Mouse (Mus musculus) forebrain, embryonic 16.5 days (tissue): Measurements from ENCODE around the gene Kctd13. TPM values are rescaled to one million over a fixed set of nuclear protein-coding genes. Genes with fewer than 3 reads are reported as not detected.

Experiments used
- ATAC-seq: fragments of 200-750 bp; cut with Nextera tagmentation; 2 replicates; pipeline ENCODE4 v1.8.0; 2017; ENCODE audit warnings: mild to moderate bottlenecking, moderate library complexity
- H3K27ac ChIP-seq: fragments of 300-500 bp; sonication (generic); 2 replicates; pipeline ENCODE4 v1.5.1; 2014; ENCODE audit warnings: low read length, control low read depth
- H3K27me3 ChIP-seq: fragments of 300-500 bp; sonication (generic); replicated peaks from 2 replicates; pipeline ENCODE4 v1.6.1; 2014; ENCODE audit warnings: low read length; ENCODE audit not compliant: control insufficient read depth, insufficient read depth
- H3K36me3 ChIP-seq: fragments of 300-500 bp; sonication (generic); 2 replicates; pipeline ENCODE4 v1.6.1; 2014; ENCODE audit not compliant: control insufficient read depth, insufficient read depth
- H3K4me1 ChIP-seq: fragments of 300-500 bp; sonication (generic); replicated peaks from 2 replicates; pipeline ENCODE4 v1.6.1; 2014; ENCODE audit warnings: low read length; ENCODE audit not compliant: control insufficient read depth, insufficient read depth
- H3K4me2 ChIP-seq: fragments of 300-500 bp; sonication (generic); 2 replicates; pipeline ENCODE4 v1.6.1; 2014; ENCODE audit warnings: mild to moderate bottlenecking, low read length, control low read depth
- H3K4me3 ChIP-seq: fragments of 300-500 bp; sonication (generic); replicated peaks from 2 replicates; pipeline ENCODE4 v1.5.1; 2014; ENCODE audit warnings: mild to moderate bottlenecking, low read length, control low read depth
- H3K9ac ChIP-seq: fragments of 300-500 bp; sonication (generic); replicated peaks from 2 replicates; pipeline ENCODE4 v1.6.1; 2014; ENCODE audit warnings: low read depth, low read length, control low read depth
- H3K9me3 ChIP-seq: fragments of 300-500 bp; sonication (generic); 2 replicates; pipeline ENCODE4 v1.6.1; 2016; ENCODE audit warnings: low read length; ENCODE audit not compliant: control insufficient read depth
- WGBS: fragments of 180-500 bp; shearing (Covaris S2); extraction: QIAGEN DNeasy Blood & Tissue Kit; methylation state at CpG from one replicate; pipeline ENCODE4 v1.1.7; 2014; 5-methylcytosine and 5-hydroxymethylcytosine counted together
- polyA plus RNA-seq: library from polyadenylated mRNA; unstranded; fragments of >200 nt; fragmentation: Nextera tagmentation; extraction: Ambion mirVana; gene quantifications from 2 replicates; pipeline ENCODE4 v1.2.1, GENCODE M21; 2015

Kctd13 gene
- polyA plus RNA-seq: 131 and 132 TPM in 2 replicates

- Histone ChIP-seq H3K4me1 (peaks cover 14% of the 10 kb centered on the region), H3K27ac (peak within 1 kb of the TSS; percentile 75), H3K27me3 (no peaks in the 10 kb centered on the region), H3K36me3 (no peaks in the 10 kb centered on the region; the same call in 1 of the 2 replicates), H3K9me3 (no peaks in the 10 kb centered on the region), H3K9ac (peak within 1 kb of the TSS; percentile 91), H3K4me3 (peak within 1 kb of the TSS; percentile 80), H3K4me2 (peak within 1 kb of the TSS; percentile 89)
- peak; percentile 98 for ATAC-seq
- WGBS: 3% methylated on average over 56 of the region's 56 CpGs
Measured at GRCm38 (mm10) chr7:126928384-126929037, at the start of gene Kctd13. Gene Kctd13 (plus strand): TSS chr7:126928879.

DNA sequence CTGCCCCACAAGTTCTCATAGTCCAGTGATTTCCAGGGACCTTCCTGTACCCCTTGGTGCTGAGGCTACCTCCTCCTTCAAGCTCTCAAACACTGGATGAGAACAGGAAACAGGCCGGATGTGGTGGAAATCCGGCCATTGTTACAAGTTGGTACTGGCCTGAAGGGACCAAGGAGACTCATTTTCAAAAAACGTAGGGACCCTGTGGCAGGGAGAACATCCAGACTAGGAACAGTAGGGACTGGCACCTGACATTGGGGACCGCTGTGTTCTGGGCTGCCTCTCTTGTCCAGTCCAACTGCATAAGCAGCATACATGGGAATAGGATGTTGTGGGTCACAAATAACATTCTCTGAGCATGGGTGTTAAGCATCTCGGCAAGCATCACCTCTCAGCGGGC, 47.6 kb upstream of the Kctd13 start:
- H3K36me3 ChIP-seq: peaks cover 21% of the 10 kb centered on the region
- WGBS: 75% methylated on average over 6 of the region's 6 CpGs
- peak overlapping the region; percentile 18; the same call in 1 of the 2 replicates for H3K9ac ChIP-seq
- H3K9me3 ChIP-seq: no peaks in the 10 kb centered on the region
- no peak overlapping the region for H3K4me3 ChIP-seq
- peak overlapping the region; percentile 93 for H3K4me2 ChIP-seq
- H3K4me1 ChIP-seq: peaks cover 37% of the 10 kb centered on the region
- ATAC-seq: no peak
- H3K27ac ChIP-seq: no peak overlapping the region
- no peaks in the 10 kb centered on the region for H3K27me3 ChIP-seq

- Histone ChIP-seq H3K4me1 (peaks cover 37% of the 10 kb centered on the region), H3K27ac (peak overlapping the region; percentile 30; the same call in 1 of the 2 replicates), H3K4me2 (peak overlapping the region; percentile 93), H3K9me3 (no peaks in the 10 kb centered on the region), H3K9ac (peak overlapping the region; percentile 89), H3K36me3 (peaks cover 1% of the 10 kb centered on the region; the same call in 1 of the 2 replicates), H3K4me3 (peak overlapping the region; percentile 75), H3K27me3 (no peaks in the 10 kb centered on the region)
- no peak for ATAC-seq
- WGBS: 0% methylated on average over 15 of the region's 15 CpGs
Measured at GRCm38 (mm10) chr7:126883731-126884181, 44.9 kb upstream of the Kctd13 start.

DNA sequence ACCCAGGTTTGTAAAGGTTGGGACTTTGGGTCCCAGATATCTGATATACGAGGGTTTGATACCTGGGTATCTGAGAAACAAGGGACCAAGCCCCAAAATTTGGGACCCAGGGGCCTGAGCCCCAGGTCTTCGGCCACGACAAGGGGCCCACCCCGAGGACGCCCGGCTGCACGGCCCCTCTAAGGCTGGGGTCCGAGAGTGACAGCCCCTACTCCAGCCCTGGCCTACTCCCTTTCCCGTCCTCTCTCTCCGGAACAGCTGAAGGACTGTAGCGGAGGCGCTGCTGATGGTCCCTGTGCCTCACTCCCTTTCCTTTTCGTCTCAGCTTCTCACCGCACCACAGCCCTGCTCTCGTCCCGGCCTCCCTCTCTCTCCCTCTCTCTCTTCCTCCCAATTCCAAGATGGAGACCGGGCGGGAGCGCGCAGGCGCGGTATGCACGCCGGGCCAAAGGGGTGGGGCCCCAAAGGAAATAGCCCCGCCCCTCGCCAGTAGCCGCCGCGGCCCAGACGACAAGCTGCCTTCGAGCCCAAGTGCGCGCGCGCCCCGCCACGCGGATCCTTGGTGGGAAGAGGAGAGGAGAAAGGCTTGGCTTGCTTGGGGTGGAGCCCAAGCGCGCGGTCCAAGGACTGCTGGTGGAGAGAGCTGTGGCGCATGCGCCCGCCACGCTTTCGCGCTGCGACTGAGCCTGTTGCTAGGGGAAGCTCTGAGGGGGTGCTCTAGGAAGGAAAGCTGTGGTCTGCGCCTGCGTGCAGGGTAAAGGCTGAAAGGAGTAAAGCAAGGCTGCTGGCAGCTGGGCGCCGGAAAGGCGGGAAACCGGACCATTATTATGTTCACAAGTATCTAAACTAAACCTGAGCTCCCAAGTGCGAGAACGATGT, 44.2 kb upstream of the Kctd13 start, which contains the start of gene Taok2:
Gene Taok2 (minus strand): TSS at position 418 of the 879 bp plus-strand sequence.
- Histone ChIP-seq H3K4me1 (peaks cover 37% of the 10 kb centered on the region), H3K36me3 (no peaks in the 10 kb centered on the region), H3K9ac (peak within 1 kb of the TSS; percentile 89), H3K27ac (peak within 1 kb of the TSS; percentile 95), H3K4me3 (peak within 1 kb of the TSS; percentile 75), H3K27me3 (no peaks in the 10 kb centered on the region), H3K9me3 (no peaks in the 10 kb centered on the region), H3K4me2 (peak within 1 kb of the TSS; percentile 93)
- ATAC-seq: peak; percentile 98
- under 1% methylated on average over 56 of the region's 56 CpGs for WGBS

GRCm38 (mm10) chr7:126887281-126887680, 41.4 kb upstream of the Kctd13 start:
- Histone ChIP-seq H3K4me2 (no peak overlapping the region), H3K4me1 (peaks cover 17% of the 10 kb centered on the region), H3K27ac (no peak overlapping the region), H3K9me3 (no peaks in the 10 kb centered on the region), H3K36me3 (peaks cover 4% of the 10 kb centered on the region; the same call in 1 of the 2 replicates), H3K27me3 (no peaks in the 10 kb centered on the region), H3K4me3 (no peak overlapping the region), H3K9ac (no peak overlapping the region)
- ATAC-seq: no peak
- 93% methylated on average over 5 of the region's 5 CpGs for WGBS

DNA sequence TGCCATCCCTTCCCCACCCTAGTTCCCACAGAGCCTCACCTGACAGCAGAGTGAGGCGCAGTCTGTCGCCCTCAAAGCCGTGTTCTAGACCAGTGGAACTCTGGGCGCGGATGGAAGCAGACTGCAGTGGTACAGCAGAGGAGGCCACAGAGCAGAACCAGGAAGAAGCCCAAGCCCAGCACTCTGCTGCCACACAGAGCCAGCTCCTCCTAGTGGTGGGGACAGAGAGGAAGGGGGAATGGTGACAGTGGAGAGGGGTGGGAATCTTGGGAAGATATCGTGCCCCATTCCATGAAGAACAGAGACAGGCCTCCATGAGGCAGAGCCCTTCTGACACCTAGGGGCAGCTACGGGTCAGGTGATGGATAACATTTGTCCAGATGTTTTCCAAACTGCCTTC, 39.8 kb upstream of the Kctd13 start:
- 0 out of 2 replicates have a peak overlapping the region, but pooled peaks have one; percentile 13 for H3K9ac ChIP-seq
- H3K4me2 ChIP-seq: no peak overlapping the region
- H3K4me3 ChIP-seq: no peak overlapping the region
- no peak for ATAC-seq
- peaks cover 3% of the 10 kb centered on the region; the same call in 1 of the 2 replicates for H3K4me1 ChIP-seq
- H3K9me3 ChIP-seq: no peaks in the 10 kb centered on the region
- no peak overlapping the region for H3K27ac ChIP-seq
- peaks cover 4% of the 10 kb centered on the region; the same call in 1 of the 2 replicates for H3K36me3 ChIP-seq
- 44% methylated on average over 7 of the region's 7 CpGs for WGBS
- H3K27me3 ChIP-seq: no peaks in the 10 kb centered on the region

DNA sequence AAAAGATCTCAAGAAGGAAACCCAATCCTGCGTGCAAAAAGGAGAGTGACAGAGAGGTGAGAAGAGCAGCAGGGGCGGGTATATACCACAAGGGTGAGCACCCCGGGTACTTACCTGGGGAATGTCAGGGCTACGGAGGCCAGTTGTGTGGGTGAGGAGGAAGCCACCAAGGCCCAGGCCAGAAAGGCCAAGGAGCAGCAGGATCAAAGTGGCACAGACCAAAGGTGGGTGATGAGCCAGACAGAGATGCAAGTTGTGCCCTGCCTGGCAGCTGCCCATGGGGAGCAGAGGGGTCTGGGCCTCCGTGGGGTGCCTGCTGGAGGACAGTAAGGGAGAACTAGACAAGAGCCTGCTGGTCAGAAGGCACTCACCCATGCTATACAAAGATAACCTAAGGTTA, 31.8 kb upstream of the Kctd13 start:
- no peaks in the 10 kb centered on the region for H3K9me3 ChIP-seq
- no peaks in the 10 kb centered on the region for H3K36me3 ChIP-seq
- no peaks in the 10 kb centered on the region for H3K27me3 ChIP-seq
- ATAC-seq: no peak
- no peak overlapping the region for H3K27ac ChIP-seq
- H3K4me2 ChIP-seq: peak overlapping the region; percentile 67; the same call in 1 of the 2 replicates
- H3K9ac ChIP-seq: no peak overlapping the region
- H3K4me3 ChIP-seq: no peak overlapping the region
- H3K4me1 ChIP-seq: peaks cover 11% of the 10 kb centered on the region
- WGBS: 90% methylated on average over 5 of the region's 5 CpGs

DNA sequence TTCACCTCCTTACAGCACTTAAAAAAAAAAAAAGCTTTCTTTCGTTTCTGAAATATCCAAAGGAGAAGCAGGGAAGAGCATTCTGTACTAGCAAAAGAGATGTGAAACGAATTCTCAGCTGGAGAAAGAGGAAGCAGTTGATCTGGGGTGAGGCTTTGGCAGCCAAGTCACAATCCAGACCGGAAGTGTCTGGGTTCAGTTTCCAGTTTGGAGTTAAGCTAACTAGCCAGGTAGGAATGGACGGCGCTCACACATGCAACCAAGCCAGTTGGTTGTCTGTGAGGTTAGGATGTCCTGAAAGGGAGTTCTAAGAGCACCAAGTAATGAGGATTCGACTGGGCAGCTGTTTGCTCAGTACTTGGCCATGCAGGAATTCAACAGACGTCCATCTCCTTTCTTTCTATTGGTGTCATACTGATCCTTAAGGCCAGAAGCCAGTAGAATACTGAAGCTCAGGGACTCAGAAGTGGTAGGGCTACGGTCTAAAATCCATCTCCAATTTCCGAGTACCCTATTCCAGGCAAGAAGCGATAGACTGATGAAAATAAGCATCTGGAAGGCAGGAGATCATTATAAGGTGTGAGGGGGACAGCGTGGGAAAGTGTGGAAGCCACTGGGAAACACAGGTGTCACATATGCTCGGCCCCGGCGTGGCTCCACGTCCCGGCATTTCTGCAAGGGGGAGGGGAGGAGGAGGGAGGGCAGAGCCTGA, 31.1 kb upstream of the Kctd13 start:
- Histone ChIP-seq H3K9ac (peak overlapping the region; percentile 87), H3K27ac (peak overlapping the region; percentile 79), H3K4me3 (peak overlapping the region; percentile 74), H3K36me3 (no peaks in the 10 kb centered on the region), H3K4me2 (peak overlapping the region; percentile 67), H3K27me3 (no peaks in the 10 kb centered on the region), H3K4me1 (peaks cover 11% of the 10 kb centered on the region), H3K9me3 (no peaks in the 10 kb centered on the region)
- peak; percentile 55 for ATAC-seq
- WGBS: 21% methylated on average over 16 of the region's 16 CpGs
